Mouse (Mus musculus) layer of hippocampus, postnatal 25 days (tissue): ENCODE measurements around the gene Lgals3bp. TPM values are rescaled to one million over a fixed set of nuclear protein-coding genes. Genes with fewer than 3 reads are reported as not detected.

Source experiments
- DNase-seq, 2 experiments: peaks; one replicate each; pipeline ENCODE4 v3.0.0; 2022; ENCODE audit warnings: mixed read lengths in 2 of 2, low spot score in 1 of 2; ENCODE audit errors: extremely low spot score in 1 of 2
- total RNA-seq, 2 experiments: library from RNA; stranded (reverse); gene quantifications; 2 replicates each; pipeline ENCODE4 v1.2.3; 2021

Gene Lgals3bp
- total RNA-seq, 2 experiments from 2014 or later, result 13.5 to 14.2 TPM

DNA sequence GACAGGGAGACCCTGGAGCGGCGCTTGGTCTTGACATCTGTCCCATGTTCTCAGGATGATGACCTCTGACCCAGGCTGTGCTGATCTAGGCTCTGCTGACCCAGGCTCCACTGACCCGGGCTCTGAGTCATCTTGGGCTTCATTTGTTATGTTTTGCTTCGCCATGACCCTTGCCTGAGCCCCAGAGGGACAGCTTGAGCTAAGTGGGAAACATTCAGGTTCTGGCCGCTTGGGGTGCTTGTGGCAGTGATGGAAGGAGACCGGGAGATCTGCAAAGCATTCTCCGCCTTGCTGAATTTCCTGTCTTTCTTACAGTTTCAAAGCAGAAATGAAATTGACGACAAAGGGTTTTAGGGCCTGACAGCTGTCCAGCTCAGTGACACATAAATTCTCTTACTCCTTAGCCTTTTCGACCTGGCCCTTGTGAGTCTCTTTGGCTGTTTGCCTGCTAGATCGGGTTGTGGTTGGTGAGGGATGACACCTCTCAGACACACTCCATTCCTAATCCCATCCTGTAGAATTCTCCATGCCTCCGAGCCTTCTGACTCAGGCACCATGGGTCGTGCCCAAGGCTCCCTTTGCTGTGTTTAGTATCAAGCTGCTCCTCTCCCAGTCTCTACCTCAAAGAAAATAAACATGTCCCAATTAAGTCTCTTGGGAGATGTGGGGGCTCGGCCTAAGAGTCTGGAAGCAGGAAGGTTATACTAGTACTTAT is 22.9 kb upstream of the Lgals3bp start:
- DNase-seq, result no peak

DNA sequence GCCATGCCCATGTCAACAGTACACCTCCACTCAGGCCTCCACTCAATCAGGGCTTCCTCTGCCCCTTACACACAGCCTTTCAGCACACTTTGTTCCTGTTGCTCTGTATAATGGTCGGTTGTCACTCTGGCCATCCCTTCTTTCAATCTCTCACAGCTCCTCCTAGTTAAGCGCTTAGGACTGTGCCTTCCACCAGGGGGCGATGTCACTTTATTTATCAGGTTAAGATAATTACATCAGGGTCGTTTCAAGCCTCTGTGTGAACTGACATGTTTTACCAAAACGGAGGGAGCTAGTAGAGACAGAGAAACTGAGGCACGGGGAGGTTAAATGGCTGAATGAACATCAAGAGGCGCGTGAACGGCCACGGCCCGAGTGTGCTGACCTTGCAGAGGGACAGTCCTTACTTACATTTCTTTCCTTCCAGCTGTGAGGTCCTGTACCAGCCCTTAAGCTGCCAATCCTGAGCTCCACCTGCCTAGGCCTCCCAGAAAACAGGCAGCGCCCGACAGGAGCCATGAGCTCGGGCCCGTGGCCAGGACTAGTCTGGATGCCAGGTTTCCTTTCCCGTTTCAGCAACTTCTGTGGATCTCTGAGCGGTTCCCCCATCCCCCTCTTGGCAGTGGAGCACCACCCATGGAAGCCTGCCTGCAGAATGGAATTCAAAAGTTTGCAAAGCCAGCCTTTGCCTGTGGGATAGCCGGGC is 21.5 kb upstream of the Lgals3bp start:
- peak; percentile 73 to 90 for DNase-seq

DNA sequence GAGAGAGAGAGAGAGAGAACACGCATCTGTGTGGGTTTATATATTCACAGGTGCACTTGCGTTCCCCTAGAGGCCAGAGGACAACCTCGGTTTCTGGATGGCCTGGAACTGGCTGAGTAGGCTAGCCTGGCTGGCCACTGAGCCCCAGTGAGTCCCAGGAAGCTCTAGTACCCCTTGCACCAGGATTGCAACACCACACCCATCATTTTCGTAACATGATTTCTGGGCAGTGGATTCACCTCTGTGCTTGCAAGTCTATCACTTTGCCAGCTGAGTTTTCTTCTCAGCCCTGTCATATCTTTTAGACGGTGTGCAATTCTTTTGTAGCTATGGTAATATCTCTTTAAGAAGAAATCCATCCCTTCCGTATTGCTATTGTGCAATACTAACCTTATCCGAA is 18.4 kb upstream of the Lgals3bp start:
- DNase-seq, result no peak

DNA sequence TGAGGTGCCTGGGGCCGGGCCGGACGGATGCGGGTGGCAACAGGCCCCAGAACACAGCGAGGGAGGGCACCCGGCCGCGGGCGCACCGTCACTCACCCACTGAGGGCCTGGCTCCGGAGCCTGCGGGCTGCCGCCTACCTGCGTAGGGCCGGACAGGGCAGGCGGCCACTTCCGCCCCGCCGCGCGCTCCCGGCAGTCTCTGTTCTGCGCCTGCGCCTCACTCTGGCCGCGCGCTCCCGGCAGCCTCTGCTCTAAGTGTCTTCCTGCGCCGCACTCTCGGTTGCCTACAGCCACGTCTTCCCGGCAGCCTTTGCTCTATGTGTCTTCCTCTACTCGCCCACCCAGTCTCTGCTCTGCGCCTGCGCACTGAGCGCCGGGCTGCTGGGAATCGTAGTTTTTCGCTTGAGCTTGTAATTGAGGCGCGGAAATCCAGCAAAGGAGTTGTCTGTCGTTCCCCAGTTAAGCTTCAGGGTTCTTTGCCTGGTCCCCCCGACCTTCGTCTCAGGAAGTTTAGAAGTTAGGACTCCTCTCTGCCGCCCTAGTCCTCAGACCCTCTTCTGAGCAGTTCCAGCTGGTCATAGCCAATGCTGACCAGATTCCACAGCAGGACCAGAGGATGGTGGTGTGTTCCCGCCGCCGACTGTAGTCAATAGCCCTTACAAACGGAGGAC is 17.1 kb upstream of the Lgals3bp start, which contains the start of gene Cant1:
Gene Cant1, minus strand, starts transcription at position 253 of the 671 bp plus-strand sequence.
- peak; percentile 93 to 94 for DNase-seq

DNA sequence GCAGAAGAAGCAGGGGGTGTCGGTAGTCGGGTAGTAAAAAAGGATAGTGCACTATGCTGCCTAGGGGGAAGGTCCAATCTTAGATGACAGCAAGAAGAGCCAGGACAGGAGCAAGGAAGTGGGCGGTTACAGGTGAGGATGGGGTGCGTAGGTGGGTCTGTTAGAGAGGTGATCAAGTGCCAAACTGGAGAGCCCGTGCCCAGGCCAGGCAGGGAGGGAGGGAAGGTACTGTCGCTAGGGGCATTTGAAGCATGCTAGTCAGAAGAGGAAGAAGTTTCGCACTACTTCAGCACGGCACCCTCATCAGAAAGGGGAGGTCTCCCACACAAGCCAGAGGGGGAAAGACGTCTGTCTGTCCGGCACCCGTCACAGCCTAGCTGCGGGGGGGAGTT is 16.5 kb upstream of the Lgals3bp start:
- DNase-seq, result no peak

DNA sequence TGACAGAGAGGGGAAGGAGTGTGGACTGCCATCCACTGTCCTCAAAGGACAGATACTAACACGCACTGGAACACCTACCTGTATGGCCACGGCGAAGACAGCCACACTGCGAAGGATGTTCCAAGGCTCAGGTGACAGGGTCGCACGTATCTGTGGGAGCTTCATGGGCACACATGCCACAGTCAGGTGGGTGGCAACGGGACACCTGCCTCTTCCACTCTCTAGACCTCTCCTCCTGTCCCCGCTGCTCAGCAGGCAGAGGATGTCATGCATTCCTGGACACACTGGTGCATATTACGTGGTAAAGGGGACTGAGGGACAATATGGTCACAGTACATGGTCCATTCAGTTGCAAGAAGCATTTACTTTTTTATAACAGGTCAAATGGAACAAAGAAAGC is 15.6 kb upstream of the Lgals3bp start:
- DNase-seq, result no peak

DNA sequence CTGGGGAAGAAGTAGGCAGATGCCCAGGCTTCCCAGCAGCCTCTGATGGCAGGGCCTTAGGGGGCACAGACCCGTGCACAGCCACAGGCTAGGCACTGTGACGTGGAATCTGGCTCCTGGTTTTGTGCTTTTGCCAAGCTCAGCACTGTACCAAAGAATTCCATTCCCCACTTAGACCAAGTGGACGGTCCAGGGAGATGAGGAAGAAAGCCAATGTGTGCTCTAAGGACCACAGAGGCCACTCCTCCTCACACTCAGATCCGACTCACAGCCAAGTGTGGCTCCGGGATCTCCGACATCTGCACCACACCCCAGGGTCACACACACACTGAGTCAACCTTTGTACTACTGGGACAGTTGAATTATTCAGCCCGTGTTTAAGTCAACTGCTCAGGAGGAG is 14.2 kb upstream of the Lgals3bp start:
- no peak for DNase-seq

DNA sequence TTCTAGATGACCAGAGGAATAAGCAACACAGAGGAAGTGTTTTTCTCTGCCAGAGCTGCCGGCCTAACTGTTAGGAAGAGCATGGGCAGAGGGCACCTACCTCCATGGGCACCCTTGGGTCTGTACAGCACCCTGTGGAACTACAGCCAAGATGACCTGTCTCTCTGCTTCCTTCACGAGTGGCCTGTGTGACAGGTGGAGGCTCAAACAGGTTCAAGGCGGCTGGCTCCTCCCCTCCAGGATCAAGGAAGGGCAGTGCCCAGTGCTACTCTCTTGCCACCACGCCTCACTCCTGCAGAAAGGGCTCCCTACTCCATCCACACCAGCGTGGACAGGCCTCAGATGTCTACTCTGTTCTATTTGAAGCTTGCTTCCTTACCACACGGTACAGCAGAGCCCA is 13.7 kb upstream of the Lgals3bp start:
- no peak for DNase-seq

DNA sequence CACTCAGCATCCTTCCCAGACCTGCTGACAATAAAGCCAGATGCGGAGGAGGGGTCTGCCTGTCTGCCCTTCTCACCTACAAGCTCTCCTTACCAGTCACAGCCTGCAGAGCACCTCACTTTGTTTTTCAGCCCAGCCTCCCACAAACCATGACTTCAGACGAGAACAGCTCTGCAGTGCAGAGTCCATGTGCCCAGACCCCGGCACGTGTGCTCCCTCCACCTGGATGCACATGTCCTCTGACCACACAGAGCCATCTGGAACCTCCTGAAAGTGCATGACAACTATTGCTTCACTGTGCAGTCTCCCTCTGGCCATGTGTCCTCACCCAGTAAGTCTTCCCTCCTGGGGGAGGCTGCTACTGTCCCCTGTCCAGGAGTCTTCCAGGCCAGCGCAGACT is 12.4 kb upstream of the Lgals3bp start:
- no peak for DNase-seq

DNA sequence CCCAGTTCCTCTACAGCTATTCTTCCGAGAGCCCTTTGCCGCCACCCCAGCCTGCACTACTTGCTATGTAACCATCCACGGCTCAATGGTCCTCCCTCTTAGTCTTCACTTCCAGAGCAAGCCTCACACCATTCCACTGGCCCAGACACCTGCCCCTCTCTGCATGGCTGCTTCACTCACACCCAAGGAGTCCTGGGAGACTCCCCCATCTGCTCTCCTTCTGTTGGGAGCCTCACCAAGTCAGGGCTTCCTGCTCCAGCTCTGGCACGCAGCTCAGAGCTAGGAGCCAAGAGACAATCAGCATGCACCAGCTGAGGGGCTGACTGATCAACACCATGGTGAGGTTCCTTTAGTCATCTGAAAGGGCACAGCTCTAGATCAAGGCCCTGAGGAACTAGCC is 11.2 kb upstream of the Lgals3bp start:
- no peak for DNase-seq

DNA sequence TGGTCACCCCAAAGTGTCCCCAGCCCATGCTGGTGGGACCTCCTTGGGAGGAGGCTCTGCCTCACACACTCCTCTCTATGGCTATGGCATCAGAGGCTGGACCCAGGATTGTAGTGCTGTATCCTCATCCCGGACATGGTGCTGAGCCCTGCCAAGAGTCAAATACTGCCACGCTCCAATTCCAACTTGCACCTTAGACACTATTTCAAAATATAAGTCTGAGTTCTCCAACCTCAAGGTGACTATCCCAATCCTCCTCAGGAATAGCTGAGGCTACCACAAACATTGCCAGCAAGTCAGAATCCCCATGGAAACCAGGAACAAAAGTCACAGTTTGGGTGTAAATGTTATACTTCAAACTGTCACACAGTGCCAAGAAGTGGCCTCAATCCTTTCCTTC is 10.7 kb upstream of the Lgals3bp start:
- DNase-seq, result no peak

DNA sequence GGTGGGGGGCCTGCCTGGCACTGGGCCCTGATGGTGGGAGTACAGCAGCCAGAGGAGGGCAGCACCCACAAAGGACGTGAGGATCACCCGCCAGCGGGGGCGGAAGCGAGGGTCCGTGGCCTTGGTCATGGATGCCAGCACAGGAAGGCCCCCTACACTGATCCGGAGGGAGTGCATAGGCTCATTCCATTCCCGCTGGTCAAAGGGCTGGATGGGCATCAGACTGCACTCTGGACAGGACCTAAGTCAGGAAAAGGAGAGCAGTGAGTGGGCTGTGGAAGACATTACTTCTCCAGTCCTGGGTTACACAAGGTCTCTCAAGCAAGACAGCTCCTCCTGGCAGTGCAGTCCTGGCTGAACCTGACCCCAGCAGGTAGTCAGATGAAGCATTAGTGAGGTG is 9.4 kb upstream of the Lgals3bp start:
- no peak for DNase-seq

DNA sequence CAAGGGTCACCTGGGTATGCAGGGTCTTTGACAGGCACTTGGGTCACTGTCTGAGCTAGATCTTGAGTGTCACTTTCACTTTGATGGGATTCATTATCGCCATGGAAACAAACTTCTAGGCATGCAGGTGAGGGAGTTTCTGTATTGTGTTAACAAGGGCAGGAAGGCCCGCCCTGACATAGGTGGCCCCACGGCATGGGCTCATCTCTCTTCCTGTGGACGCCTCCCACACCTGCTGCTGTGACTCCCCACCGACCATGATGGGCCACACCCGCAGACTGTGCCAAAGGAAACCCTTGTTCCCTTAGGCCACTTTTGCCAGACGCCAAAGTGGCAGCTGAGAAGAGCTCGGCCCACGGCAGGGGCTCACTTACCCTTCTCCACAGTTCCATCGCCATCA is 8.6 kb upstream of the Lgals3bp start:
- DNase-seq, result no peak

DNA sequence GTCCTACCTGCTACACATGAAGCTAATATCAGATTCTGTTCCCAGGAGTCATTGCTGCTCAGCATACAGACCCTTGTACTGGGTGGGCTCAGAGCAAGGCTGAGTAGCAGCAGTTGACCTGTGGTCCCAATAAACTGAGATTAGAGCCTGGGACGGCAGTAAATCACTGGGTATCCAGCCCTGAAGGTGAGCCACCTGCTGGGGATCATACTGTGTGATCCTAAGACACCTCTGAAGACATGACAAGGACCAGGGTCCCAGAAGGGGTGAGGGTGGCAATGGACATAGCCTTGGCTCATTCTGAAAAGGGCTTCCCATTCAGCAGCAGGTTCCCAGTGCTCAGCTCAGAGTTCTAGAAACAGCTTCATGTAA is 8.2 kb upstream of the Lgals3bp start:
- DNase-seq, result no peak

DNA sequence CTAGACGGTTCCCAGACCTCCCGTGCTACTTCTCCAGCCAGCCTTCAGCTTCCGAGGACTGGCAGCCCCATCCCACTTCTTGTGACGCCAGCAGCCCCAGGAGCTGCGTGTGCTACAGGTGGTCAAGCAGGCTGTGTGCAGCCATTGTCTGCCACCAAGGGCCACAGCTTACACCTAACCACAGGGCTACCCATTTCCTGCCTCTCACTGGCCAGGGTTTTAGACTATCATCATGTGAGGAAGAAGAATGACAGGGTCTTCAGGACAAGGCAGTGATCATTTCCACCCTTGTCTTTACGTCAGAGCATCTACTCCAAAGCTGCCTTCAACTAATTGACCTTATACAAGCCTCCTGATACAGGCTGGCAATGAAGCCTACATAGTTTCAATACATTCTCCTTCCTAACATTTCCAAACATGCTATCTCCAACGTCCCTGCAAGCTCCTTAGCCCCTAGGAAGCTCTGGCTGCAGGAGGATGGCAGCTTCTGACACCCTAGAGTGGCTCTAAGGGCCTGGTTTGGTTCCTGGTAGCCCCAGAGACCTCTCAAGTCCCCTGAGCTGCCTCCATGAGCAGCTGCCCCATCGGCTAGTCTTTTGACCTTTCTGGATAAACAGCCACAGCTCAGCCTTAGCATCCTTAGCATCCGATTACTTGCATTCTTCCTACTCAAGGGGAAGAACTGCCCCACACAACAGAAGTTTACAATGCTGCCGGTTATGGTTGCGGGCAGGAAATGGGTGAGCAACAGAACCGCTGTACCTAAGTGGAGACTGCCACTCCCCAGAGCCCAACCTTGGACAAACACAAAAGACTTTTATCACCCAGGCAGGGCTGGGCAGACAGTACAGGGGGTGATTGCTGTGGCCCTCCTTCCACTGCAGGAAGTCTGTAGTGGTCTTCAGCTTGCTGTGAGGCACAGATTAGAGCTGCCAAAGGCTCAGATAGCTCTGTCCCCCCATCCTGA is 7.5 kb upstream of the Lgals3bp start:
- no peak for DNase-seq

DNA sequence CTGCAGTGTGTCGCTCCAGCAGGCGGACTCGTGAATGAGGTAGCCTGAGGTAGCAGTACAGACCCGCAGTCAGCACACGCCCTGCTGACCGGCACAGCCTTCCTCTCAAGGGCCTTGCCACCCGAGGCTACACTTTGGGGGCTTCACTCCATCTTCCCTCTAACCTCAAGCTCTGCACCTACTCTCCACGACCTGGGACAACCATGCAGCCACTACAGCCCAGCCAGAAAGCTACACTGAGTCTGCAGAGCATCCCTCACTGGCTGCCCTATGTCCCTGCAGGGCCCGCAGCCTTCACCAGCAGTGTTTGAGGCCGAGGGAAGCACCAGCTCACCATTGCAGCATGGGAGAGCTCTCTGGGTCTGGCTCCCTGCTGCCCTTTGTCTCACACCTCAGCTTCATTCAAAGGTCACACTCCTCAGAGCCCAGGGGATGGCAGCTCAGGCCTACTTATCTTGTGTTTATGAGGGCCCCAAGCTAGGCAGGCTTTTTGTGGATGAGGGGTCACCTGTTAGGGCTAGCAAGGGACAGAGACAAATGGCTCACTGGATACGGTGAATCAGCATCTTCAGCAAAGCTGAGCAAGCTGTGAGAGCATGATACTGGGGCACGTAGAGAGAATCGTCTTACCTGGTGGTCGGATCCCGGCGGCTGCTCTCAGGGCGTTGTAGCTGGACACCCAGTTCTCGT is 6.3 kb upstream of the Lgals3bp start:
- DNase-seq, result no peak

DNA sequence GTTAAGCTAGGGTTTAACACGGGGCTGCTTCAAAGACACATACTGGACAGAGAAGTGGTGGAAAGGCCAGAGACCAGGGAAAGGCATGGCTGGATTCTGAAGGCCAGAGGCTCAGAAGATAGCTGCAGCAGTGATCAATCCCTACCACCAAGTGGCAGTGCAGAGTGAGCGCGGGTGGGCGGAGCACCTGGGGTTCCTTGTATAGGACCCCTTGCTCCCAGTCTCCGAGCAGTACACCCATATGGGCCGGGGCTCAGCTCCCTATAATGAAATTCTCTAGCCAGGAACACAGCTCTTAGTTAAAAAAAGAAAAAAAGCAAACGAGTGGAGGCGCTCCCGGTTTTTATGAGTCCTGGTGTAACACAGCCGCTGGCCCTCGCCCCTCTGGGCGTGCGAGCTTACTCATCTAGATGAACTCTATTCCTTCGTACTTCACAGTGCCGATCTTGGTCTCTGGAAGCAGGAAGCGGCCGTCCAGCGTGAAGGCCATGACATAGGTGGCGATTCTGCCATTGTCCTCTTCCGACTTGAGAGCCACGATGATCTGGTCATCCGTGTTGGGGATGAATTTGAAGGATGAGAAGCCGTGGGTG is 5.5 kb upstream of the Lgals3bp start:
- DNase-seq, result peak in 1 of 2 experiments; percentile 71

DNA sequence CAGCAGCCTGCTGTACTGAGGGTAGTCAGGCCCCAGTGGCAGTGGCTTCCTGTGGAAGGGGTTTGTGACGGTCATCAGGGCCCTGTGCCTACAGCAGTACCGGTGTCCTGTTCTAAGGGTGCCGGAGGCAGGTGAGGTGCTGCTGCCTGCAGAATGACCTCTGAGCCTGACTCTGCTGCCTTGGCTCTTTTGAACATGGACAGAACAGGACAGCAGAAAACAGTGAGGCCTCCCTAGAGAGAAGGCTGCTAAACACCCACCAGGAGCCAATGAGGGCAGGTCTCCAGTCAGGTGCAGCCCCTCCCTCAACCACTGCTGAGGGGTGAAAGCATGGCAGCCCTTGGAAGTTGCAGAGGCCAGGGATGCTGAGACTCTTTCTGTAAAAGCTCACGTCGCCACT is 4.6 kb upstream of the Lgals3bp start:
- DNase-seq, result peak in 1 of 2 experiments; percentile 3

DNA sequence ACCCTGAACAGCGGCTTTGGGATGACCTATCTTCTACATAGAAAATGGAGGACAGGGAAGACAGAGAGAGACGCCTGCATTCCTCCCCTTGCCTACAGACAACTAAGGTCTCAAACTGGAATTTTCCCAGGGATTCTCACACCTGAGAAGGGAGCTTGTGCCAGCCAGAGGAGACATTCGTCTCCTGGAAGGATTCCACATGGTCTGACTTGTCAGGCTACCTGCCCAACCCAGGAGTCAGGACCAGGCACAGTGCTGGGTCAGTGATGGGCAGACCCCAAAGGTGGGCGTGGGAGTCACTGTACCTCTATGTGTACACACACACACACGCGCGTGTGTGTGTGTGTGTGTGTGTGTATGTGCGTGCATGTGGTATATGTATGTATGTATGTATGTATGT is 3.4 kb upstream of the Lgals3bp start:
- DNase-seq, result no peak
